Mouse (Mus musculus) megakaryocyte progenitor cell, adult 5-6 weeks (primary cell): ENCODE results near the gene Grik3. TPM values are rescaled to one million over a fixed set of nuclear protein-coding genes. Genes with fewer than 3 reads are reported as not detected.

Experiments
- ATAC-seq: replicated peaks from 2 replicates; pipeline ENCODE4 v1.8.0; 2016; ENCODE audit warnings: mild to moderate bottlenecking, moderate TSS enrichment, inconsistent platforms; ENCODE audit not compliant: poor library complexity
- total RNA-seq, 2 experiments: library from RNA; stranded (forward) in 1 of 2; stranded (reverse) in 1 of 2; fragments of 157-497, 149-512 nt in 1 of 2; fragments of 200-1000 nt in 1 of 2; gene quantifications; 2 replicates each; pipeline versions ENCODE4 v1.2.3 to v1.2.4; 2015 to 2017

The Grik3 gene
- total RNA-seq, 2 experiments from 2014 or later, result not detected

GRCm38 (mm10) chr4:125543171-125543570, 52.7 kb downstream of the Grik3 start:
- no peak for ATAC-seq

- ATAC-seq, result no peak
Observed at GRCm38 (mm10) chr4:125544947-125545767, 54.7 kb downstream of the Grik3 start.

DNA sequence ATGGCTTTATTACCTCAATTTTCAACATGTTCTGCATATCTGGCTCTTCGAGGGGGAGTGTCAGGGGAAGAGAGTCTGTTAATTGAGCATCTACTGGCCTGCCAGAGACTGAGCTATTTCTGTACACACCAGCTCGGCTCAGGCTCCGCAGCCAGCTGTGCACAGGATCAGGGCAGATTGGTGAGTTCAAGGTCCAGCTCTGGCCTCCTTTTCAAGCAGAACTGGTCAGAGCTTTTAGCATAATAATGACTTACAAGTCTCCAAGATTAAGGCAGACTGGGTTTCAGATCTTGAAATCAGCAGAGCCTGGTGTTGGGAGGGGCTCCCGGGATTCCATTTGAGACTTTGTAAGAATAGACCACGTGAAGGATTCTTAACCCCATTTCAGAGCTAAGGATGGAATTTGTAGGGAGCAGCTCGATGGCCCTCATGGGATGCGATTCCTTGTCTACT, 55.3 kb downstream of the Grik3 start:
- ATAC-seq, result no peak

DNA sequence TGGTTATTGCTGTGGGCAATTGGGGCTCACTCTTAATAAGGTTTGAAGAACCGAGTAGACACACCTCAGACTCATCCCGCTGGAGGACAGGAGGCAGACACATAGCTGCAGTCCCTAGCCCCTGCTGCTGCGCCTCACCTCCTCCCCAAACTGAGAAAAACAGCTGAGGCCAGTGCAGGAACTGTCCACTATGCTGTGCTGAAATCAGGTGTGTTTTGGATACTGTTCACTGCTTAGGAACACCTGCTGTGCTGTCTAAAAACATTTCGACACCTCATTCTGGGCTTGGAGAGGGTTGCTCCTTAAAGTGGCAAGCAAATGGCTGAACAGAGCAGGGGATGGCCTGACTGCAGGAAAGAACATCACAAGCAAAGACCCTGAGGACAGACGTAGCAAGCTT, 57.7 kb downstream of the Grik3 start:
- no peak for ATAC-seq

GRCm38 (mm10) chr4:125553754-125554153, 63.3 kb downstream of the Grik3 start:
- no peak for ATAC-seq

- no peak for ATAC-seq
Observed at GRCm38 (mm10) chr4:125556405-125557308, 66.2 kb downstream of the Grik3 start.

DNA sequence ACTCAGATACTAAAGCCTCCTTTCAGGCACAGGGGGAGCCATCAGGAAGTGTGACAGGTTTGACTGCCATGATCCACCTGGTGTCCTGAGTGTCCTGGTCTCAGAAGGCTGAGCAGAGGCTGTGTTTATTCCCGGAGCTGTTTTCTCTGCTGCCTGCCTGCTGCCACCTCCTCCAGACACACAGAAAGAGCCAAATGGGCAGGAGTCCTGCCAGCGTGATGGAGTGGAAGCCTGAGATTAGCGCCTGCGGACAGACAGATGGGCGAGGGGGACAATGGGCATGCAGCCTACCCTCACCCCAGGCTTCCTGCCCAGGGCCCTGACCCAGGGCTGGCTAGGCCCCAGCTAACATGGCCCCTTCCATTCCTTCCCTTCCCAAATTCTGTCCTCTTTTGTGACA, 69.1 kb downstream of the Grik3 start:
- no peak for ATAC-seq

DNA sequence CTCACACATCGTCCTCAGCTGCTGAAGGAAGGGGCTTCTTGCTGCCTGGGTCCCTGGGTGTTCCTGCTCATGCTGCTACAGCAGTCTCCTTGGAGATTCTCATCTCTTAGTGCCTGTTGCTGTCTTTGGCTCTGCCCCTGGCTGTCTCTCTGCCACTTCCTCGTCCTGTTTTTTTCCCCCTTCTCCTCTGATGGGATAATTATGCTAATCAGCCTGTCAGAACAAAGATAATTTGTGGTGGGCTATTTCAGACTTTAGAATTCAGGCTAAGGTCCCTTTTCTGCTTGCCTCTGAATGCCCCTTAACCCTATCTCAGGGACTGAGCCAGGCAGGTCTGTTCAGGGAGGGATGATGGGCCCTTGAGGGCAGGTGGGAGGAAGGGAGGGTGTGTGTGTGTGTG, 70.3 kb downstream of the Grik3 start:
- ATAC-seq, result no peak

- ATAC-seq, result no peak
Observed at GRCm38 (mm10) chr4:125563579-125563978, 73.1 kb downstream of the Grik3 start.

DNA sequence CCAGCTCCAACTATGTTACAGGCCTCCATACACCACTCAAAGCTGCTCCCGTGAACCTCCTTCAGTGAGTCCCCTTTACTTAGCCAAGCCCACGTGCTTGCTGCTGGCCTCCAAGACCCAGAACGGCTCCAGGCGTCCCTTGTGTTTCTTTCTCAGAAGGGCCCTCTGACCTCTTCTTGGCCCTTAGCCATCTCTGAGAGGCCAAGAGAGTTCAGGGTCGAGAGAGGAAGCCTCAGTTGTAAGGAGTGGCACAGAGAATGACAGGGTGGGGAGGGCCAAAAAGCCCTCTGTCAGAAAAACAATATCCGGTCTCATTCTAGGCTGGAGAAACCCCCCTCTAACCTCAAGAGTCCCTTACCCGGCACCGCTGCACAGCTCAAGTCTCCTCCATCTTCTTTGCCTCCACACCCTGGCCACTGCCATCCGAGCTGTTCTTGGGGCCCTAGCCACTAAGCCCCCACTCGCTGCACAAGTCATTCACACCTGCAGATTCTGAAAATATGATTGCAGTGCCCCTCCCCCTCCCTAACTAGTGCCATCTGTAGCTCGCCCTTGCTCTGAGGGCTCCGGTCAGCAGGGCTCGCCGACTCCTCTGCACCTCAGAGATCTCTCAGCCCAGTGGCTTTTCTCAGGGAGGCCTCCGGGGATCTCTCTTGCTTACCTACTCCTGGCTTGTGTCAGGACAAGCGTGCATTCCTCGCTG, 73.7 kb downstream of the Grik3 start:
- no peak for ATAC-seq

- no peak for ATAC-seq
Observed at GRCm38 (mm10) chr4:125565711-125566439, 75.4 kb downstream of the Grik3 start.

- ATAC-seq, result no peak
Observed at GRCm38 (mm10) chr4:125568210-125568609, 77.7 kb downstream of the Grik3 start.

DNA sequence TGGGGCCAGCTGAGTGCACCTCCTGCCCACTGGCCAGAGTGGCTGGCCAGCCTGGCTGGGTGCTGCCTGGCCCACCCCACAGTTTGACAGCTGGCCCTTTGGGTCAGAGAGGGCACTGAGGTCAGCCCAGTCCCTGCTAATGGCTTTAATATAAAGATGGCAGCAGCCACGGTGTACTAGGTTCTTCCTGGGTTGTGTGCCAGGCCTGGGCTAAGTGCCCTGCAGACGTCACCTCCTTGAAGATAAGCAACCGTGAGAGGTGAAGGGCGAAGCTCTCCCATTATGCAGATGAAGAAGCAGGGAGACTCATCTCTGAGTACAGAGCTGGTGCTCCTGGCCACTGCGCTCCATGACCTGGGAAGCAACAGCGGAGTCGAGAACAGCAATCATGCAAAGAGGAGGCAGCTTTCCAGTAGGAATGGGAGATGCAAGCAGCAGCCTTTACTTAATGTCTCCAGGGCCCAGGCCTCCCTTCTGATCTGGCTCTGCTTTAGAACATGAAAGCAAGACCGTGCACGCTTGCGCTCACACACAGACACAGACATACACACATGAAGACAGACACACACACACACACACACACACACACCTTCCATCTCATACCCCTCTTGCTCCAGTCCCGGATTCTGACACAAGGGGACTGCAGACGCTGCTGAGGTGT, 81.3 kb downstream of the Grik3 start:
- ATAC-seq, result no peak

DNA sequence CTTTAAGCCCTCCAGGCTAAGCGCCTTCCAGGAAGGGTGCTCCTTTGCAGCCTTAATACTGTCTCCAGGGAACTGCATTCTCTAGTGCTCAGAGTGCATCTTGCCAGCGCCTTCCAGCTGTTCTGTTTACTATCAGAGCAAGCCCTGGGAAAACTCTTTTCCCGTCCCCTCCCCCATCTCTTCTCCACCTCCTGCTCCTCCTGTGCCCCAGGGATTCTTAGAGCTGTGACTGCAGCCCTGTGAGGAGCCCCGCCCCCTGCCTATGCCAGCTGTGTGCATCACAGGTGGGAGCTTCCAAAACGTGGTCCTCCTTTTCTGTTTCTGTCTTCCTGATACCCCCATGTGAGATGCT, 81.8 kb downstream of the Grik3 start:
- no peak for ATAC-seq

GRCm38 (mm10) chr4:125573000-125573399, 82.5 kb downstream of the Grik3 start:
- ATAC-seq, result no peak

GRCm38 (mm10) chr4:125573951-125574675, 83.6 kb downstream of the Grik3 start:
- ATAC-seq, result no peak

- ATAC-seq, result no peak
Observed at GRCm38 (mm10) chr4:125580336-125580735, 89.8 kb downstream of the Grik3 start.

DNA sequence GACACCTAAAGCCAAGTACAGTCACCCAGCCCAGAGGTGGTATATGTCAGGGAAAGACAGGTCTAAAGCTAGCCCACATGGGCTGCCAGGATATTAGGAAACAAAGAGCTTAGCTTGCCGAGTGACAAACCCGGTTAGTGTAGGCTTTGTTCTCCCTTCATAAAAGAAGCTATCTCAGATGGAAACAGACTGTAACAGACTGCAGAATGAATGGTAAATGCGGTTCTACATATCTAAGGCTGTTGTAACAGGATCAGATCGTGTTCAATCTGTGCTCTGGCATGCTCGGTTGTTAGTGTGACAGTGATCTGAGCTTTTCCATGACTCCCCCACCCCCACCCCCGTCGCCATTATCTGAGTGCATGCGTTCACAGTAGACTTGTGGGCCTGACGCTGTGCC, 92.8 kb downstream of the Grik3 start:
- no peak for ATAC-seq

DNA sequence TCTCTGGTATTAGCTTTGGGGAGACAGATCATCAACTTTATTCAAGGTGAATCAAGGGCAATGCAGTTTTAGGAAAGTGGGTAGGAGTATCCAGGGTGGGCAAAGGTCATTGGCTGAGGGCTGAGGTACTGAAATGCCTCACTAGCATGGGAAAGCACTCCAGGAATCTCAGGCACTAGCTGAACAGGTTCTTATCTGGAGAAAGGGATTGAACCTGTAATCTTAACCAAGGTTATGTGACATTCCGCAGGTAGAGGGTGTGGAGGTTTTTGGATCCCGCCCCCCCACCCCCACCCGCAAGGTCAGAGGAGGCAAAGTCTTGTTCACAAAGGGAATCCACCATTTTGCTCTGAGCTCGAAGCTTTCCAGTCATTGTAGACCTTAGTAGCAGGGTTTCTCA, 93.4 kb downstream of the Grik3 start:
- no peak for ATAC-seq
